Comparison of ENCODE assay signal across 8 mouse cellular contexts in the genomic region with DNA sequence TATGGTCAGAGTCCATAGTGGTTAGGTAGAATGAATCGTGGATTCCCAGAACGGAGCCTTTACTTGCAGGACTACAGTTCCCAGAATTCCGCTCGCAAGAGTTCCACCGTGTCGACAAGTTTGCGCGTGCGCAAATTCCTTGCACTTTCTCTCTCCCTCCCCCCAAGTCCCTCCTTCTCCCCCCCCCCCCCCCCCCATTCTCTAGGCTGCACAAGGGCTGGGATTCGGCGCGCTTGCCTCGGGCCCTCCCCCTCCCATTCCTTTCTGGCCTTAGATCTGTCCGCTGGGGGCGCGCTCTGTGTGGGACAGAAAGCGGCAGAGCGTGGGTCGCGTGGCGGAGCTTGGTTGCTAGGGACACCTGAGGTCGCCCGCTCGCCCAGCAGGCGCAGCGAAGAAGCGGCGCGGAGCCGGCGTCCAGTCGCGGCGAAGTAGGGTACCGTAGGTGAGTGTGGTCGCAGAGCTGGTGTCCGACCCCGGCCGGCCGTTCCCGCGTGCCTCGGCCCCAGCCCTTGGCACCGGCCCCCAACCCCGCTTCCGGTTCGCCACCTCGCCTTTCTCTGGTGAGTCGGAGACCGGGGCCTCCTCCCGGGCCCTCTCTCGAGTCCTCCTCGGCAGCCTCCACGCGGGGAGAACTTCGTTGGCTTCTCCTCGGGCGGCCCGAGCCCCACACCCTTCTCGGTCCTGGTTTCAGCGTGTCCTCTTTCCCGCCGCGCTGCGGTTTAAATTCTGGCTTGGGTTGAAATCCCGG. TPM values are rescaled to one million over a fixed set of nuclear protein-coding genes. Genes with fewer than 3 reads are reported as not detected.
DNase-seq lines count a peak whose midpoint lies in the region; ATAC-seq and TF ChIP-seq lines count a peak whose summit lies in the region.

Ttll4 (plus strand) TSS at position 298 of the 748 bp plus-strand sequence.

- H3K4me3 ChIP-seq in E14TG2a.4 (replicated peaks; ENCODE audit: low read length): peak within 1 kb of the TSS; percentile 84
- peak within 1 kb of the TSS; percentile 83 for H3K4me3 ChIP-seq in forebrain, embryonic 12.5 days (replicated peaks)
- H3K4me3 ChIP-seq in heart, postnatal 0 days (ENCODE audit: low read depth, low read length): peak within 1 kb of the TSS; percentile 90
- peak within 1 kb of the TSS; percentile 92 for H3K4me3 ChIP-seq in liver, embryonic 16.5 days (ENCODE audit: low read depth, low read length)
- H3K4me3 ChIP-seq in neural tube, embryonic 13.5 days: peak within 1 kb of the TSS; percentile 66
- H3K4me3 ChIP-seq in testis, adult 2 months (ENCODE audit: control insufficient read depth, low read depth, low read length): peak within 1 kb of the TSS; percentile 94

- DNase-seq in c-Kit-positive CD71-positive TER-119-positive erythroid progenitor cells, embryonic 14.5 days (ENCODE audit: low spot score): peak; percentile 90
- peak; percentile 98 for DNase-seq in heart, postnatal 0 days (ENCODE audit: low spot score)
- DNase-seq in kidney, postnatal 4 days: peak; percentile 96 to 98

- peak; percentile 71 for TF ChIP-seq POLR2A in testis, adult 2 months (IDR thresholded peaks at IDR 0.05; ENCODE audit: control insufficient read depth, low read depth, low read length)

- no peaks in the 10 kb centered on the region; the same call in 1 of the 2 replicates for H3K36me3 ChIP-seq in E14TG2a.4 (ENCODE audit: insufficient read depth, low read length)
- H3K36me3 ChIP-seq in forebrain, embryonic 12.5 days (replicated peaks): peaks cover 4% of the 10 kb centered on the region; the same call in 1 of the 2 replicates
- H3K36me3 ChIP-seq in heart, postnatal 0 days (replicated peaks; ENCODE audit: control insufficient read depth, insufficient read depth, low read length): no peaks in the 10 kb centered on the region
- no peaks in the 10 kb centered on the region for H3K36me3 ChIP-seq in liver, embryonic 16.5 days (ENCODE audit: control insufficient read depth, insufficient read depth)
- H3K36me3 ChIP-seq in neural tube, embryonic 13.5 days: 0 out of 2 replicates have a peak, but pooled peaks cover 2% of the 10 kb centered on the region
- no peaks in the 10 kb centered on the region for H3K36me3 ChIP-seq in testis, adult 2 months (ENCODE audit: control insufficient read depth, insufficient read depth, low read length)

- peak within 1 kb of the TSS; percentile 63 for H3K4me2 ChIP-seq in forebrain, embryonic 12.5 days
- peak within 1 kb of the TSS; percentile 76 for H3K4me2 ChIP-seq in heart, postnatal 0 days (ENCODE audit: low read depth, low read length)
- peak within 1 kb of the TSS; percentile 75 for H3K4me2 ChIP-seq in liver, embryonic 16.5 days (ENCODE audit: low read depth, low read length)
- H3K4me2 ChIP-seq in neural tube, embryonic 13.5 days: peak within 1 kb of the TSS; percentile 65

- H3K9ac ChIP-seq in forebrain, embryonic 12.5 days: peak within 1 kb of the TSS; percentile 90
- H3K9ac ChIP-seq in heart, postnatal 0 days (replicated peaks; ENCODE audit: low read depth, low read length): peak within 1 kb of the TSS; percentile 73
- peak within 1 kb of the TSS; percentile 86 for H3K9ac ChIP-seq in liver, embryonic 16.5 days (ENCODE audit: low read depth, low read length)
- H3K9ac ChIP-seq in neural tube, embryonic 13.5 days: peak within 1 kb of the TSS; percentile 85

- no peaks in the 10 kb centered on the region; the same call in 1 of the 2 replicates for H3K4me1 ChIP-seq in E14TG2a.4 (replicated peaks; ENCODE audit: low read depth, low read length)
- H3K4me1 ChIP-seq in forebrain, embryonic 12.5 days: peaks cover 15% of the 10 kb centered on the region
- H3K4me1 ChIP-seq in heart, postnatal 0 days (ENCODE audit: control insufficient read depth, insufficient read depth): peaks cover 29% of the 10 kb centered on the region
- peaks cover 15% of the 10 kb centered on the region for H3K4me1 ChIP-seq in liver, embryonic 16.5 days (ENCODE audit: control insufficient read depth, low read depth, low read length)
- peaks cover 14% of the 10 kb centered on the region for H3K4me1 ChIP-seq in neural tube, embryonic 13.5 days (replicated peaks)
- peaks cover 2% of the 10 kb centered on the region; the same call in 1 of the 2 replicates for H3K4me1 ChIP-seq in testis, adult 2 months (ENCODE audit: control insufficient read depth, insufficient read depth, low read length)

- H3K27me3 ChIP-seq in E14TG2a.4 (ENCODE audit: insufficient read depth, low read length): no peaks in the 10 kb centered on the region
- H3K27me3 ChIP-seq in forebrain, embryonic 12.5 days: no peaks in the 10 kb centered on the region
- H3K27me3 ChIP-seq in heart, postnatal 0 days (ENCODE audit: control insufficient read depth, insufficient read depth, low read length): no peaks in the 10 kb centered on the region
- no peaks in the 10 kb centered on the region for H3K27me3 ChIP-seq in liver, embryonic 16.5 days (ENCODE audit: control insufficient read depth, insufficient read depth, low read depth, low read length)
- H3K27me3 ChIP-seq in neural tube, embryonic 13.5 days: no peaks in the 10 kb centered on the region
- no peaks in the 10 kb centered on the region for H3K27me3 ChIP-seq in testis, adult 2 months (ENCODE audit: control insufficient read depth, insufficient read depth, low read length)

- no peak for TF ChIP-seq CTCF in E14TG2a.4 (conservative IDR thresholded peaks at IDR 0.05; ENCODE audit: low read length)
- TF ChIP-seq CTCF in heart, postnatal 0 days (IDR thresholded peaks at IDR 0.05; ENCODE audit: low read depth): peak; percentile 82
- peak; percentile 36; the same call in 1 of the 2 replicates for TF ChIP-seq CTCF in testis, adult 2 months (IDR thresholded peaks at IDR 0.05; ENCODE audit: control insufficient read depth, insufficient read depth, insufficient replicate concordance, low read depth, low read length)

- no peak for TF ChIP-seq EP300 in heart, postnatal 0 days (IDR thresholded peaks at IDR 0.05; ENCODE audit: low read depth)

- H3K9me3 ChIP-seq in E14TG2a.4 (ENCODE audit: low read length): peaks cover 11% of the 10 kb centered on the region
- H3K9me3 ChIP-seq in forebrain, embryonic 12.5 days: no peaks in the 10 kb centered on the region
- no peaks in the 10 kb centered on the region for H3K9me3 ChIP-seq in heart, postnatal 0 days (replicated peaks; ENCODE audit: control insufficient read depth, low read length)
- no peaks in the 10 kb centered on the region for H3K9me3 ChIP-seq in liver, embryonic 16.5 days (replicated peaks; ENCODE audit: control insufficient read depth, low read length)
- no peaks in the 10 kb centered on the region for H3K9me3 ChIP-seq in neural tube, embryonic 13.5 days

- ATAC-seq in forebrain, embryonic 12.5 days (ENCODE audit: low FRiP score): peak; percentile 99
- ATAC-seq in heart, postnatal 0 days (ENCODE audit: insufficient read depth, low read depth): peak; percentile 99
- ATAC-seq in liver, embryonic 16.5 days (ENCODE audit: low read depth): peak; percentile 98
- ATAC-seq in neural tube, embryonic 13.5 days (ENCODE audit: low read depth): peak; percentile 98

- peak within 1 kb of the TSS; percentile 86 for H3K27ac ChIP-seq in forebrain, embryonic 12.5 days
- peak within 1 kb of the TSS; percentile 78 for H3K27ac ChIP-seq in heart, postnatal 0 days (ENCODE audit: low read depth)
- peak within 1 kb of the TSS; percentile 70 for H3K27ac ChIP-seq in liver, embryonic 16.5 days (ENCODE audit: low read length)
- H3K27ac ChIP-seq in neural tube, embryonic 13.5 days (replicated peaks): peak within 1 kb of the TSS; percentile 87
- H3K27ac ChIP-seq in testis, adult 2 months (ENCODE audit: control insufficient read depth, insufficient read depth, low read depth, low read length): peak within 1 kb of the TSS; percentile 86

- under 1% methylated on average over 61 of the region's 66 CpGs for WGBS in forebrain, embryonic 12.5 days
- under 1% methylated on average over 47 of the region's 66 CpGs for WGBS in heart, postnatal 0 days
- WGBS in liver, embryonic 16.5 days (ENCODE audit: insufficient replicate concordance): under 1% methylated on average over 66 of the region's 66 CpGs
- WGBS in neural tube, embryonic 13.5 days: under 1% methylated on average over 63 of the region's 66 CpGs

RNA-seq across cellular contexts. Expression of gene Ttll4, which starts in this region (rescaled TPM):
- polyA plus RNA-seq in forebrain, embryonic 12.5 days (2016; fragmentation: Nextera tagmentation; extraction: Ambion mirVana): 48.6 and 53.0 TPM in 2 replicates
- total RNA-seq in heart, postnatal 0 days (2014; rRNA removed; ENCODE audit: low replicate concordance): 13.4 and 22.9 TPM in 2 replicates
- polyA plus RNA-seq in heart, postnatal 0 days (2015; fragmentation: Nextera tagmentation; extraction: Ambion mirVana): 3.5 and 4.7 TPM in 2 replicates
- polyA plus RNA-seq in liver, embryonic 16.5 days (2015; fragmentation: Nextera tagmentation; extraction: Ambion mirVana): 4.3 and 4.6 TPM in 2 replicates
- 7.7 and 9.7 TPM in 2 replicates for polyA plus RNA-seq in neural tube, embryonic 13.5 days (2015; fragmentation: Nextera tagmentation; extraction: Ambion mirVana)
- polyA plus RNA-seq in testis, adult 2 months (2012; rRNA removed): 67.6 and 77.9 TPM in 2 replicates

Comparison
In these comparisons a context has a peak if more than half of its experiments do, and no peak if none do; other contexts are left out.
1. Peak in every context shown above with its lines: DNase-seq, ATAC-seq, H3K4me3 ChIP-seq and H3K27ac ChIP-seq.